Mouse (Mus musculus) gastrocnemius, postnatal 4 days (tissue): ENCODE results near the gene Cd109. TPM values are rescaled to one million over a fixed set of nuclear protein-coding genes. Genes with fewer than 3 reads are reported as not detected.
A peak's percentile ranks its signal among the peaks of the same experiment; 100 is the strongest.

Experiments
- DNase-seq, 2 experiments: peaks; one replicate each; pipeline ENCODE4 v3.0.0; 2021 to 2022; ENCODE audit warnings: low spot score in 2 of 2, mixed read lengths in 2 of 2
- long read RNA-seq, 2 experiments: library from polyadenylated mRNA; stranded (forward); transcript quantifications; one replicate each; pipeline ENCODE4 v2.0.0; 2021
- total RNA-seq, 2 experiments: library from RNA; stranded (reverse); gene quantifications; 2 replicates each; pipeline ENCODE4 v1.2.3; 2021

Gene Cd109
- total RNA-seq, result 10 to 100 TPM; 11.9 to 13.0 TPM
- long read RNA-seq, experiment 1, full-length matches to known transcripts, result 8 of 17 reads
- long read RNA-seq, experiment 1, partial matches to known transcripts, result 7 of 17 reads
- long read RNA-seq, experiment 1, other reads (novel, unspliced or antisense), result 2 of 17 reads
- long read RNA-seq, experiment 2, full-length matches to known transcripts, result 10 of 14 reads
- long read RNA-seq, experiment 2, partial matches to known transcripts, result 2 of 14 reads
- long read RNA-seq, experiment 2, other reads (novel, unspliced or antisense), result 2 of 14 reads

DNA sequence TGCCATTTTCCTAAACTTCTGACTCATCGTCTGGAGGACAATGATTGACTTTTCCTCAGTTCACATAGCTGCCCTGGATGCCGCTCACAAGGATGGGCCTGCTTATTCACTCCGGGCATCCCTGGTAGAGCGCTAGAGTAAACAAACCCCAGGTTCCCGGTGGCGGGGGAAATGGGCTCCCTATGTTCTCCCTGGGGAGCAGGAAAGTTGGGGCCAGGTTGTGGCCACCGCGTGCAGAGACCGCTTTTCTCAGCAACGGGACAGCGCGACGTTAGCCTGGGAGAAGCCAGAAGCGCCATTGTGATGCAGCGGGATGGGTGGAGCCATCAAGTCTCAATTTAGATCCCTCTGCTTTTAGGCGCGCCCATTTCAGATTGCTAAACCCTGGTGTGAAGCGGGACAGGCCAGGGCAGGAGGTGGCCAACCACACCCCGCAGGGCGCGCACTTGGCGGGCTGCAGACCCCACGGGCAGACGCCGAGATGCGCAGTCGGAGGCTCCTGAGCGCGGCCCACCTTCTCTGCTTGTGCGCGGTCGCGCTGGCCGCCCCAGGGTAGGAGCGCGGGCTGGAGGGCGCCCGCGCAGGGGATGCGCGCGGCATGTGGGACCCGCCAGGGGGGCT lies at the start of gene Cd109:
Gene Cd109 (plus strand): TSS at position 146 of the 621 bp plus-strand sequence.
- DNase-seq, result peak; percentile 21 to 22

DNA sequence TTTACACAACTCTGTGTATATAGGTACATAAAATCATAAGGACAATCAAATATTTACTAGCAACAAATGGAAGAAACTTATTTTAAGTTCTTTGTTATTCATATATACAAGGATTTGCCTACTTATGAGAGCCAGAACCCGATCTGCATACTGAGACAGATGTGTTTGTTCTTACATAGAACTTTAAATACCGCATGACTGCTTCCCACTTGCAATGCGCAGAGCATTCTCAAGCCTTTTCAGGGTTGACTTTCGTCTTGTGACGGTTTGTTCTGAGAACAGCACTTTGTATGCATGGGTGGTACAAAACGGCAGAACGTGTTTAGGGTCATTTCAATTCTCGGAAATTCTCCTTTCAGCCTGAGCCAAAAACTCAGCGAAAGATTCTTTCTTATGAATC lies 45.4 kb upstream of the Cd109 start:
- no peak for DNase-seq

DNA sequence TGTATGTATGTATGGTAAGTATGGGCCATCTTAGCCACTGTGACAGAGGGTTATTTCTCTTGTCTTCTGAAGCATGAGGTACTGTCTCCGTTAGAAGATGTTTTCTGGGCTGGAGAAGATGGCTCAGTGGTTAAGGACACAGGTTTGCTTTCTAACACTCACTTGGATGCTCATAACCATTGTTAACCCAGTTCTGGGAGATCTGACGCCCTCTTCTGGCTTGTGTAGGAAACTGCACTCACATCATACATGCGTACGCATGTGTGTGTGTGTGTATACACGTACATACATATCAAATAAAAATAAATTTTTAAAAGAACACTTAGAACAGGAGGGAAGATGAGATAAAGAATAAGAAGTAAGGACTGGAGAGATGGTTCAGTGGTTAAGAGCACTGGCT lies 38.9 kb upstream of the Cd109 start:
- no peak for DNase-seq

DNA sequence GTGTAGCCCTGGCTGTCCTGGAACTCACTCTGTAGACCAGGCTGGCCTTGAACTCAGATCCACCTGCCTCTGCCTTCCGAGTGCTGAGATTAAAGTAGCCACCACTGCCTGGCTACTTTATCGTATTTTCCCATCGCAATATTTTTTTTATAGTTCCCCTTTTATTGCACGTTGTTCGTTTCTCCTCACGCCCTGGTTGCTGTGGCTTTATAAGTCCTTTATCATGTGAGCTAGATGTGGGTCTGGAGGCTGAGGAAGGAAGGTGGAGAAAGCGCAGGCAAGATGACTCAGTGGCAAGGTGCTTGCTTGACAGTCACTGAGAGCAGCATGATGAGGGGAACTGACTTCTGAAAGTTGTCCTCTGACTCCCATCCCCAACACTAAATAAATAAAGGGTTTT lies 36.5 kb upstream of the Cd109 start:
- no peak for DNase-seq

DNA sequence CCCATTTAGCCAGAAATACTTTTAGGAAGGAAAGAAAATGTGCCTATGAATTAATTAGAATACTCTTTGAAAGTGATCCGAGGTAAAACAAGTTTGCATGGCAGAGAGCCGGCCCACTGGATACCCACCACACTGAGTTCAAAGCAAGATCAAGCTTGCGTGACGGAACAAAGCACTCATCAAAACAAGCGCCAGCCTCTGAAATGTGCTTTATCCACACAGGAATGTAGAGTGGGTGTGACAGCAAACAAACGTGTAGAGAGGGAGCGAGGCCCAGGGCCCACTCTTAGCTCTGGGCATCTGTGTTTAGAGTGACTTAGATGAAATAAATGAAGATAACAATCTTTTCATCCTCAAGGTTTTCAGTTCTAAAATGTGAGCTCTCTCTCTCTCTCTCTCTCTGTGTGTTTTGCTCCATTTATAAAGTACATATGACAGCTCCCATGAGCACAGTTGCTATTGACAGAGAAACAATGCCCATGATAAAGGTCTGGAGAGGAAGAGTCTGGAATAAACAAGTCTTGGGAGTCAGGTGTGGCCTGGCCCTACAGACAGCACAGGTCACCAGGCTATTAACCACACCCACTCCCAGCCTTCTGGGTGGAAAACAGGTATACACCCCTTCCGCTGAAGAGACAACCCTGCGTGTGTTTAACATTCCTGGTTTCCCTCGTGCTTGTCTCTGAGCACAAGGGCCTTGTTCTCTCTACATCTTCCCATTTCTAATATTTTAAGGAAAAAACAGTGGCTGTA lies 35.5 kb upstream of the Cd109 start:
- no peak for DNase-seq

DNA sequence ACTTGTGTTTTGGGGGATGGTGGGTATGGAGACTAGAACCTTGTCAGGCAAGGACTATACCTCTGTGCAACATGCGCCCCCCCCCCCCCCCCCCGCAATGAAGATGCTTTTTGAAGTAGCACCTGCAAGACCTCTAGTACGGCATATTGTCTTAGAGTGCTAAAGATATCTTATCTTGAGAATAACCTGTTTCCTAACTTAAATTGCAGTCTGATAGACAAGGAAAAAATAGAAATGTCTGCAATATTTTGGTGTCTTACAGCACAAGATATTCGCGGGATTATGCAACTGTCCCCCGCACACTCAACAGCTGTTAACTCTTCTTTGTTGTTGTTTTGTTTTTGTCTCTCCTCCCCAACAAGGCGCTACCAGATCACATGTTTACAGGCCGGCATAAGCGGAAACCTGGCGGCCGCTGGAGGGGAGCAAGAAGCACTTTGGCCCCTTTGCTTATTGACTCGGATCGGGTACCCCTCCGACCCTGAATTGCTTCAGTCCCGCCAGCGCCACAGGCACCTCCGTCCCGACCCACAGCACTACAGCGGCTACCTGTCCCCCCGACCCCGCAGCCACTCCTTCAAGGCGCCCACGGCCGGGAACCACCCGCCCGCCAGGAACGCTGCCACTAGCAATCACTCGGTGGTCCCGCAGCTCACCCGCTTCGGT lies 28.0 kb upstream of the Cd109 start:
- peak; percentile 35 to 43 for DNase-seq

DNA sequence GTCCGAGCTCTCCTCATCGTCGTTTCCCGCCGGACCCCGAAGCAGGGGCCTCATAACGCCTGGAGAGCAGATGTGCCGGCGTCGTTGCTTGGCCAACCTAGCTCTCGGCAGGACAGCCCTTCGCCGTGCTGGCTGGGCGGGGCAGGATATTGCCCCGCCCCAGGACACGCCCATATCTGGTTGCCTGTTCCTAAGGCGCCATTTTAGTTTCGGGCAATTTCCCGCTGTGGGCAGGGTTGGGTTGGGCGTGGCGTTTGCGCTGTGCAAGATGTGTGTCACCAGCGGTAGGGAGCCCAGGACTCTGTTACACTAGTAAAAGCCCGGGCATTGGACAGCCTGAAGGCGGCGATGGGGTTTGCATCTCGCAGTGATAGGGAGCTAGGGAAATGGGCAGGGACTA lies 27.4 kb upstream of the Cd109 start, which contains the start of gene Slc17a5:
Gene Slc17a5 (minus strand): TSS at position 128 of the 400 bp plus-strand sequence.
- peak; percentile 89 to 91 for DNase-seq

DNA sequence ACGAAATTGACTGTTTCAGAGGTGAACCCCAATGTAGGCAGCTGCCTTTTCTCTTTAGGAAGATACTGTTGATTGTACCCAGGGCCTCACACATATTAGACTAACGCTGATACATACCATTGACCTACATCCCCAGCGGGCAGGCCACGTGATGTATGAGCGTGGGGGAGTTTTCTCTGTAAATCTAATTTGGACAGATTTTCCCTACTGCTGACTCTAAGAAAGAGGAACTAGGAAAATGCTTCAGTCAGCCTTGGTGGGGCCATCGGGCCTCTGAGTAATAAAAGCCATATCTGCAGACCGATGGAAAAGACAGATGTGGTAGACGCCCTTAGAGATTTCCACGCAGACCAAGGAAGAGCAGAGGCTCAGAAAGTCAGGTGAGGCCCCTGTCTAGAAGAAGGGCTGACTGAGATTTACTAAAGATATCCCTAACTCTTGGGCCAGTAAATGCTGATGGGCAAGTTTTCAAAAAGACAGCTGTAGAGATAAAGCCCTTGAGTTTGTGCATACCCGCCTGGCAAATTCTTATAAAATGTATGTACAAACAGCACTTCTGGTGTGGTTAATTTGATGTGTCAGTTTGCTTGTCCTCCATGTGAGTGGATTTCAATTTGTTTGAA lies 26.8 kb upstream of the Cd109 start:
- DNase-seq, result peak in 1 of 2 experiments; percentile 17

DNA sequence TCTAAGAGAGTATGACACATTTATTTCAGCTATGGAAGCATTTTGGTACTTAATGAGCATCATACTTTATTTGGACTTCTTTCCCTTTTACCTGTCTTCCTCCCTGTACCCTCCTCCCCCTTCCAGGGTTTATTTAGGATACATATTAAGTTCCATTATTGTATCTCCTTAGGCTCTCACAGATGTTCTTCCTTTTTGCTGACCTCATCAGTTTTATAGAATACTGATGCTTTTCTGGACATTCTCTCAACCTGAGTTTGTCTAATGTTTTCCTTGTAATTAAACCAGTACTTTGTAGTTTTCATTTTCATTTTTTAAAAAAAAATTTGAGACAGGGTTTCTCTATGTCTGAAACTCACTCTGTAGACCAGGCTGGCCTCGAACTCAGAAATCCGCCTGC lies 24.9 kb upstream of the Cd109 start:
- DNase-seq, result no peak

DNA sequence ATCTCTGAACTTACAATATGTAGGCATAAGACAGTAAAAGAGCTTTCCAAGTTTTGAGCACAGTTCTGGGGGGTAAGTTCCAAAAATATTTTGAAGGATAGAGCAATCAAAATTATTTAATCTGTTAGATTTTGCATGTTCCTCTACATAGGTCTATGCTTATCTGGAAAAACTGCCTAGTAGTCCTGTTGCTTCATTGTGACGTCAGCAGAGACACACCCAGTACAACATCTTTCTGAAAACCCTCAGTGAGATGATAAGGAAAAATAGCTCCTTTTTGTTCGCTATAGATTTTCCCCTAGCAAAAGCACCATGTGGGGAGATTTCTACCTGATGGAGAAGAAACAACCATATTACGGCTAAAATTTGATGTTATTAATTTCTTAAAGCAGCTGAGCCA lies 20.1 kb upstream of the Cd109 start:
- DNase-seq, result no peak

DNA sequence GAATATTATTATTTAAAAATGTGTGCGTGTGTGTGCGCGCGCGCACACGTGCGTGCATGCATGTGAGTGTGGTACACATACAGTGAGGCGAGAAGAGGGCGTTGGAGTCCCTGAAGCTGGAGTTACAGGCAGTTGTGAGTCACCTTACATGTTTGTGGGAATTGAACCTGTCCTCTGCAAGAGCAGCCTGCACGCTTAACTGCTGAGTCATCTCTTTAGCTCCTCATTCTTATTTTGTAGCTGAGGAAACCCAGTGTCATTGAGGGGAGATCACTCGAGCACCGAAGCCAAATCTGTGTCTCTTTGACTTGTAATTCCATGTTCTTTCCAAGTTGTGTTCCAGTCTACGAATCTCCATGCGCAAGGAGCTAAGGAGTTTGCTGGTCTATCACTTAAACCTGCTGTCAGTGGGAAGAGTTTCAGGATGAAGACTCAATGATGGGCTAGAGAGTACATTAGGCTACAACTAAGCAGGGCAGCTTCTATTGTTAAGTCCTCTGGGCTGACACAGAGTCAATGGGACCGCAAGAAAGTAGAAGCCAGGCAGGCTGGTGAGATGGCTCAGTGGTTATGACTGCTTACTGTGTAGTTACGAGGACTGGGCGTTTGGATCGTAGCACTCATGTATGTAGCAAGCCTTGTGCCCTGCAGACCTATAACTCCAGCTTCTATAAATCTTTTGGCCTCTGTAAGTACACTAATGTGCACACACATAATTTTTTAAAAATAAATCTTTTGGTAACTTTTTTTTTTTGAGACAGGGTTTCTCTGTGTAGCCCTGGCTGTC lies 19.4 kb upstream of the Cd109 start:
- DNase-seq, result no peak

DNA sequence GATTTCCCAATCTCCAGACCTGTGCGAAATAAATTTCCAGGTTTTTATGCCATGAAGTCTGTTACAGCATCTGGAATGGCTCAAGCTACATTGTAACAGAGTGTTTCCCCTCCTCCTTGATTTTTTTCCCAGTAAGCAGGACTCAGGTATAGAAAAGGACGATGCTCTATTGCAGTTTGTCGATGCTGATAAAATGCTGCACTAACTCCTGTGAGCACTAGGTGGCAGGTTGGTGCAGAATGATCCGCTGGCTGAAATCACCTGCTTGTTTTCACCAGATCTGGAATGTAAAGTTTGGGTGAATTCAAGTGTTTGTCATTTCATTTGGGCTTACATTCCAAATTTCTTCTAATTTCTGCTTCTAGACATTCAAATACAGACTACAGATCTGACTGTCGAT lies 18.5 kb upstream of the Cd109 start:
- DNase-seq, result peak in 1 of 2 experiments; percentile 17

DNA sequence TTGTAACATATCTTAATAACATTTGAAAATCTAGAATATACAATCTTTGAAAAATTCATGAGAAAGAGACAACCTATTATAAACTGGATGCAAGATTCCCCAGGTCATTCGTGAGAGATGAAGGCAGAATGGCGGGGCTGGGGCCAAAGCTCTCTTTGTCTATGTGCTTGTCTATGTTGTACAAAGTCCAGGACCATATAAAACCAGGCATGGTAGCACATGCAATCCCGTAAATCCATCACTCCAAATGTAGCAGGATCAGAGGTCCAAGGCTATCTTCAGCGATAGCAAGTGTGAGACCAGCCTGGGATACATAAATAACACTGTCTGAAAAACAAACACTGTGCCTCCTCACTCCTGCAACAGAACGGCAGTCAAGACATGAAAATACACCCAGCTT lies 15.4 kb upstream of the Cd109 start:
- DNase-seq, result no peak

DNA sequence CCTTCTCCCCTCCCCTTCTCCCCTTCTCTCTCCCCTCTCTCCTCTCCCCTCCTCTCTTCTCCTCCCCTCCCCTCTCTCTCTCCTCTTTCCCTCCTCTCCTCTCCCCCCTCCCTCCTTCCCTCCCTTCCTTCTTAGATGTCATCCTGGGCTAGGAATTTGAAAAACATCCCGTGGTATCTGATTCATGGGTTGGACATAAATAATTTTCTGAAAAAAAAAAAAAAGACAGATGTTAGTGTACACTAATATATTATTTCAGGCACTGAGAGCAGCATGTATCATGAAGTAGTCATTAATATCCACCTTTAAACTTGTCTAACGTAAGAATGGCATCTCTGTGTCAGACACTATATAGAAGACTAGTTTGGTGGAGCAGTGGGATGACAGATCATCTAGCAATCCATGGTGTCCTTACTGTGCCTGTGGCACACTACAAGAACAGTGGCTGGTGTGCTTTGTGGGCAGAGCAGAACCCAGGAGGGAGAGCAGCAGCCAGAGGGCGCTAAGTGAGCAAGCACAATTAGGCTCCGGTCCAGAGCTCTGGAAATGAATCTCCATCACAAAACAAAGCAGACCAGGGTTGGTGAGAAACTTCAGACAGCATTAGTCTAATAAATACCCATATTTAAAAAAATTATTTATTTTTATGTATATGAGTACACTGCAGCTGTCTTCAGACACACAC lies 14.2 kb upstream of the Cd109 start:
- no peak for DNase-seq

DNA sequence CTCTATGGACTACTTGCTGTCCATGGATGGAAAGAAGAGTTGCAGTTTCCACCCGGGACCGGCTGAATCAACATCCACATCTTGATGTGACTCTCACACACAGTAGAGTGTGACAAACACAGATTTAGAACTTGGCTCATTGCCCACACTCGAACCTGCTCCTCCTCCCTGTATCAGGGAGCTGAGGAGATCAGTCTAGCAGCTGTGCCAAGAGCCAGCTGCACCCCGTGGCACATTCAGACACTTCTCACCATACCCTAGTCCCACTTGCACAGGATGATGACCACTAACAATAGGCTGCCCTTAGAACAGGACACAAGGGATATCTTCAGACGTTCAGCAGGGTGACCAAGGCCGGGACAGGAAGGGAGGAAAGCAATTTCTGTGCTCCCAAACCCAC lies 1.1 kb upstream of the Cd109 start:
- DNase-seq, result no peak

DNA sequence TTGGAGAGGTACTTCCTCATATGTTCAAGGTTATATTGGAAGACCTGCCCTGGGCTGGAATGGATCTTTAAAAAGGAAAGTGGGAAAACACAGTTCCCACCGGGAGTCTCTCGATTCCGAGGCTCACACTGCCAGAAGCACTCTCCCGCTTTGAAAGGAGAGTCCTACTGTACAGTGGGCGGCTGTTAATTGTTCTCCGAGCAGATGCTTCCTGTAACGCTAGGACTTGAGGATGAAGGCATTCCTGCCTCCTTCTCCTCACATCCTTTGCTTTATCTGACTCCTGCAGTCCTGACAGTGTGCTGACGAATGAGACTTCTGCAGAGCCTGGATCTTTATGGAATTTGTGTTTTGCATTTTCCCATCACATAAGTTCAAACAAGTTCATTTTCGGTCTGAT lies 3.9 kb downstream of the Cd109 start:
- no peak for DNase-seq

DNA sequence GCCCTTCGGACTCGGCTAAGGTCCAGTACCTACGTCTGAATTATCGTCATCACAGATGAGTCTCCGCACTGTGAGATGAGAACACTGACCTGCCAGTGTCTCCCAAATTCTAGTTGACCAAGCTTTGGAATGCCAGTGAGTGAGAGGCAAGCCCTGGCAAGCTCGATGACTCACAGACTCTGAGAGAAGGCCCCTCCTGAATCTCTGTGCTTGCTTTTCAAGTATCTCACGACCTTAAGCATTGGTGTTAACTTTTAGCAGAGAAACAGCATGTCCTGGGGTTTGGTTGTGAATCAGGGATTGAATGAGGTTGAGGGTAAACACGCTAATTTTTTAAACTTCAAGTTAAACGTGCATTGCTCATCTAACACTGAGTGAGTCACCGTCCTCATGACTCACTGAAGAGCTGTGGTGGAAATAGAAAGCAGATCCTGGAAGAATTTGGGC lies 8.0 kb downstream of the Cd109 start:
- DNase-seq, result no peak

DNA sequence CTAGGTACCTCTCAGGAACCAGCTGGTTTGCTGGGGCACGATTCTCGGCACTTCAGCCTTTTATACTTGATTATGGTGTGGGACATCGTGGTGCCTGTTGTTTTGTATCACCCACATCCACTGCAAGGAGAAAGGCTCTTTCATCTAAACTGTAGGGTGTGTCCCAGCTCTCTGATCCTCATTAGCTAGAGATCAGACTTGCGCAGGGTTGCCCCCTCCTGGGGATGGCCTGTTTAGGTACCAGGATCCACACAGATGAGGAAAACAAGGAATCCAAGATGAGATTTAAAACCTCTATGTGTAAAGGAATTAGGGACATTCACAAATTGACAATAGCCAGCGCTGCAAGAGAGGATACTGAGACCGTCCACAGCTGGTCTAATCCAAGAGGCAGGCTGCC lies 14.6 kb downstream of the Cd109 start:
- DNase-seq, result no peak

DNA sequence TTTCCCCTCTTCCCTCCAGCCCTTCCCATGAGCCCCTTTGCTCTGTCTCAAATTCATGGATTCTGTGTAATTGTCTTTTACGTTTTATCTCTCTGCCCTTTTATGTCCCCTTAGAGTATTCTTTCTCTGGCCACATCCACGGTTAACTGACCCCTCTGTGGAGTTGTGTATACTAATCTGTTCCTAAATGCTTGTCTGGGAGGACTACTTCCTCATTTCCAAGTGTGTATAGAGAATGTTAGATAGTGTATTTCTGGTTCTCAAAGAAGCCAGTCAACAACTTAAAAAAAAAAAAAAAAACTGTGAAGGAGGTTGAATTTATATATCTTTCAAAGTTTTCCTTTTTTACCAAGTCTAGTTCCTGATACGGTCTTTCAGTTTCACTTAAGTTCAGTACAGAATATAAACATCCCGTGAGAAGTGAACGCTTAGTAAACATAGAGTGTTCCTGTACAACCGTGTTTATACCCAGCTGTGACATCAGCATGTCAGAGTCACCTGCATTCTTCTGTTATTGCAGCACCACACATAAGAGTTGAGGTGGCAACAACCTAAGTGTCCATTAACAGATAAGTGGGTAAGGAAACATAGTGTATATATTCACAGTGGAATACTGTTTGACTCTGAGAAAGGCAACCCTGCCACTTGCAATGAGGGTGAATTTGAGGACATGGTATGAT lies 16.5 kb downstream of the Cd109 start:
- DNase-seq, result no peak
